9 mouse cellular contexts compared by ENCODE assay signal in genomic region chr11:50603082-50603910, GRCm38 (mm10). TPM values are rescaled to one million over a fixed set of nuclear protein-coding genes. Genes with fewer than 3 reads are reported as not detected.
DNase-seq lines count a peak whose midpoint lies in the region; ATAC-seq and TF ChIP-seq lines count a peak whose summit lies in the region.
"Had no signal": no experiment of that assay in that cellular context is flagged by ENCODE, and none has a peak within 500 bp of the region (broad histone marks: within the 10 kb centered on the region; RNA-seq: fewer than 3 reads in every experiment).

No protein-coding gene starts in this region.

- peak; percentile 19 for DNase-seq in lung, adult 2 months
- DNase-seq in lung, postnatal 25 days (ENCODE audit: low spot score): no peak
- peak; percentile 70 for DNase-seq in embryo, embryonic 10.5 days (ENCODE audit: low spot score)
- peak; percentile 69 to 72 for DNase-seq in heart, adult 2 months
- peak; percentile 21 for DNase-seq in kidney, postnatal 14 days
- DNase-seq in midbrain, embryonic 10.5 days (ENCODE audit: low spot score): peak; percentile 69
- DNase-seq in stomach, postnatal 0 days (ENCODE audit: low spot score): peak; percentile 48

- no peaks in the 10 kb centered on the region for H3K79me2 ChIP-seq in heart, adult 2 months (replicated peaks; ENCODE audit: control insufficient read depth, insufficient read depth, low read length)

- intact Hi-C loops in heart, adult 2 months (cut with DNase I): loop anchor here (5.0 kb wide), 1 partner anchor 69 kb away; no protein-coding TSS in a partner anchor

- peak overlapping the region; percentile 87 for H3K9ac ChIP-seq in heart, adult 2 months (ENCODE audit: low read depth, low read length)
- peak overlapping the region; percentile 61 for H3K9ac ChIP-seq in stomach, postnatal 0 days (ENCODE audit: low read length)

- H3K4me1 ChIP-seq in lung, adult 2 months (ENCODE audit: control insufficient read depth, insufficient read depth, low read length): no peaks in the 10 kb centered on the region
- no peaks in the 10 kb centered on the region for H3K4me1 ChIP-seq in heart, adult 2 months (ENCODE audit: control insufficient read depth, insufficient read depth, low read length)
- H3K4me1 ChIP-seq in midbrain, embryonic 10.5 days: peaks cover 24% of the 10 kb centered on the region
- no peaks in the 10 kb centered on the region for H3K4me1 ChIP-seq in stomach, postnatal 0 days (replicated peaks; ENCODE audit: control insufficient read depth, insufficient read depth)

- H3K4me2 ChIP-seq in stomach, postnatal 0 days (replicated peaks; ENCODE audit: low read depth): peak overlapping the region; percentile 89

- no peak for TF ChIP-seq CTCF in lung, adult 2 months (IDR thresholded peaks at IDR 0.05; ENCODE audit: insufficient read depth, low read length)
- peak; percentile 70 for TF ChIP-seq CTCF in heart, adult 2 months (IDR thresholded peaks at IDR 0.05)
- TF ChIP-seq CTCF in stomach, postnatal 0 days (IDR thresholded peaks at IDR 0.05; ENCODE audit: low read depth): peak; percentile 64

- no peaks in the 10 kb centered on the region for H3K36me3 ChIP-seq in heart, adult 2 months (ENCODE audit: control insufficient read depth, insufficient read depth, low read length)
- H3K36me3 ChIP-seq in midbrain, embryonic 10.5 days: no peaks in the 10 kb centered on the region
- H3K36me3 ChIP-seq in stomach, postnatal 0 days (ENCODE audit: control insufficient read depth, insufficient read depth, low read length): peaks cover 2% of the 10 kb centered on the region; the same call in 1 of the 2 replicates

- peak overlapping the region; percentile 55 for H3K4me3 ChIP-seq in lung, adult 2 months (replicated peaks; ENCODE audit: extremely low read depth, low read depth, low read length)
- H3K4me3 ChIP-seq in heart, adult 2 months: peak overlapping the region; percentile 70
- peak overlapping the region; percentile 75 for H3K4me3 ChIP-seq in midbrain, embryonic 10.5 days
- H3K4me3 ChIP-seq in stomach, postnatal 0 days (ENCODE audit: low read depth, low read length): peak overlapping the region; percentile 68

- H3K9me3 ChIP-seq in midbrain, embryonic 10.5 days (replicated peaks): no peaks in the 10 kb centered on the region
- H3K9me3 ChIP-seq in stomach, postnatal 0 days (ENCODE audit: control insufficient read depth, low read length): no peaks in the 10 kb centered on the region

- no peaks in the 10 kb centered on the region; the same call in 1 of the 2 replicates for H3K27me3 ChIP-seq in heart, adult 2 months (ENCODE audit: control insufficient read depth, insufficient read depth, low read length)
- peaks cover 86% of the 10 kb centered on the region for H3K27me3 ChIP-seq in midbrain, embryonic 10.5 days (ENCODE audit: low read depth, poor library complexity, severe bottlenecking)
- peaks cover 2% of the 10 kb centered on the region; the same call in 1 of the 2 replicates for H3K27me3 ChIP-seq in stomach, postnatal 0 days (ENCODE audit: control insufficient read depth, insufficient read depth, low read length)

- H3K27ac ChIP-seq in heart, adult 2 months: peak overlapping the region; percentile 61; the same call in 1 of the 2 replicates
- H3K27ac ChIP-seq in midbrain, embryonic 10.5 days (replicated peaks): no peak overlapping the region
- H3K27ac ChIP-seq in stomach, postnatal 0 days (replicated peaks): no peak overlapping the region
- H3K27ac ChIP-seq: macrophage had no signal

- no peak for TF ChIP-seq EP300 in heart, adult 2 months (IDR thresholded peaks at IDR 0.05; ENCODE audit: insufficient read depth, low read depth, low read length)
- no peak for TF ChIP-seq EP300 in stomach, postnatal 0 days (optimal IDR thresholded peaks at IDR 0.05)

- peak; percentile 43; the same call in 1 of the 2 replicates for ATAC-seq in stomach, postnatal 0 days (ENCODE audit: low FRiP score, low TSS enrichment)
- no peak; the same call in 1 of the 2 replicates for ATAC-seq in erythroid progenitor cell, adult 5-6 weeks (replicated peaks; ENCODE audit: low FRiP score, poor library complexity, severe bottlenecking)

- WGBS in lung, adult 2 months: 2% methylated on average over 52 of the region's 52 CpGs
- 5% methylated on average over 52 of the region's 52 CpGs for whole genome bisulfite sequencing in heart, adult 2 months
- 2% methylated on average over 52 of the region's 52 CpGs for WGBS in midbrain, embryonic 10.5 days
- WGBS in stomach, postnatal 0 days: 4% methylated on average over 50 of the region's 52 CpGs

- no peak for TF ChIP-seq POLR2A in lung, adult 2 months (IDR thresholded peaks at IDR 0.05; ENCODE audit: borderline replicate concordance, extremely low read depth, low read depth, low read length)
- no peak for TF ChIP-seq POLR2A in heart, adult 2 months (IDR thresholded peaks at IDR 0.05; ENCODE audit: insufficient read depth, low read depth, low read length)

RNA-seq across cellular contexts. Expression of gene Adamts2, which starts 1.4 kb away (rescaled TPM):
- polyA plus RNA-seq in lung, adult 2 months (2012; rRNA removed): 27.4 and 32.8 TPM in 2 replicates
- total RNA-seq in heart, adult 2 months (2021): 10 to 100 TPM in 1 of 2 experiments, 1 to 10 TPM in 1; 8.0 to 10.6 TPM
- polyA plus RNA-seq in heart, adult 2 months (2012; rRNA removed): 14.4 and 18.9 TPM in 2 replicates
- 0.41 and 1.0 TPM in 2 replicates for polyA plus RNA-seq in midbrain, embryonic 10.5 days (2016; fragmentation: Nextera tagmentation; extraction: Ambion mirVana)
- 10.3 and 12.2 TPM in 2 replicates for polyA plus RNA-seq in stomach, postnatal 0 days (2015; fragmentation: Nextera tagmentation; extraction: Ambion mirVana)
- 0.36 and 0.42 TPM in 2 replicates for total RNA-seq in erythroid progenitor cell, adult 5-6 weeks (2015; ENCODE audit: low replicate concordance)
- 0.39 TPM in 1 of 2 replicates, not detected in the other for total RNA-seq in erythroid progenitor cell, adult 5-6 weeks (2017; ENCODE audit: low replicate concordance)
- polyA plus RNA-seq: macrophage had no signal
